Mouse (Mus musculus) cerebellum, adult 9-10 months (tissue): Measurements from ENCODE around the gene Dot1l.
"Not testable (repeated sequence)": the region's sequence is repeated elsewhere in the genome, so short reads cannot be mapped to it uniquely, and the experiment has no call there.

Source experiments
- DNase-seq: peaks from one replicate; pipeline ENCODE4 v3.0.0; 2022

Dot1l gene

GRCm38 (mm10) chr10:80812391-80813041 is 57.5 kb downstream of the Dot1l start:
- DNase-seq = no peak

GRCm38 (mm10) chr10:80813366-80813765 is 58.4 kb downstream of the Dot1l start, which contains the start of gene Jsrp1:
TSS of gene Jsrp1 (minus strand) at chr10:80813498.
- DNase-seq = no peak

GRCm38 (mm10) chr10:80814800-80815199 is 59.8 kb downstream of the Dot1l start:
- no peak for DNase-seq

- not testable (repeated sequence) for DNase-seq
Observed at GRCm38 (mm10) chr10:80816303-80816702, 61.3 kb downstream of the Dot1l start.

GRCm38 (mm10) chr10:80817164-80817563 is 62.2 kb downstream of the Dot1l start:
- DNase-seq = no peak

- DNase-seq = not testable (repeated sequence)
Observed at GRCm38 (mm10) chr10:80817955-80818354, 62.9 kb downstream of the Dot1l start.

GRCm38 (mm10) chr10:80818599-80819281 is 63.7 kb downstream of the Dot1l start:
- no peak for DNase-seq

- no peak for DNase-seq
Observed at GRCm38 (mm10) chr10:80819406-80819805, 64.4 kb downstream of the Dot1l start.

GRCm38 (mm10) chr10:80821991-80822390 is 67.0 kb downstream of the Dot1l start:
- DNase-seq = no peak

GRCm38 (mm10) chr10:80822528-80822927 is 67.5 kb downstream of the Dot1l start:
- no peak for DNase-seq

- DNase-seq = no peak
Observed at GRCm38 (mm10) chr10:80823316-80823715, 68.3 kb downstream of the Dot1l start.

- DNase-seq = no peak
Observed at GRCm38 (mm10) chr10:80823847-80824643, 69.0 kb downstream of the Dot1l start.

GRCm38 (mm10) chr10:80824827-80825226 is 69.8 kb downstream of the Dot1l start:
- DNase-seq = peak; percentile 44

- peak; percentile 100 for DNase-seq
Observed at GRCm38 (mm10) chr10:80826151-80827062, 71.4 kb downstream of the Dot1l start, which contains the start of gene Oaz1. TSS of gene Oaz1 (plus strand) at chr10:80826656.

- peak; percentile 60 for DNase-seq
Observed at GRCm38 (mm10) chr10:80827063-80827869, 72.3 kb downstream of the Dot1l start.

- peak; percentile 59 for DNase-seq
Observed at GRCm38 (mm10) chr10:80827870-80828420, 72.9 kb downstream of the Dot1l start.

GRCm38 (mm10) chr10:80828587-80828986 is 73.6 kb downstream of the Dot1l start:
- not testable (repeated sequence) for DNase-seq

GRCm38 (mm10) chr10:80829359-80830278 is 74.6 kb downstream of the Dot1l start:
- DNase-seq = peak; percentile 59

- DNase-seq = peak; percentile 45
Observed at GRCm38 (mm10) chr10:80831136-80831535, 76.1 kb downstream of the Dot1l start.

- no peak for DNase-seq
Observed at GRCm38 (mm10) chr10:80832818-80833217, 77.8 kb downstream of the Dot1l start.
